Mouse (Mus musculus) testis, adult 2 months (tissue): Measurements from ENCODE around the gene Fndc7.

Experiments used
- CTCF ChIP-seq: fragments of 200-500 bp; IDR thresholded peaks from 2 replicates; pipeline ENCODE4 v1.5.1; 2012; ENCODE audit warnings: low read depth, mild to moderate bottlenecking, inconsistent platforms, low read length, moderate library complexity; ENCODE audit not compliant: control insufficient read depth, insufficient read depth, insufficient replicate concordance
- POLR2A ChIP-seq: fragments of 200-500 bp; IDR thresholded peaks from 2 replicates; pipeline ENCODE4 v1.6.1; 2012; ENCODE audit warnings: low read depth, mild to moderate bottlenecking, inconsistent platforms, low read length, moderate library complexity; ENCODE audit not compliant: control insufficient read depth

DNA sequence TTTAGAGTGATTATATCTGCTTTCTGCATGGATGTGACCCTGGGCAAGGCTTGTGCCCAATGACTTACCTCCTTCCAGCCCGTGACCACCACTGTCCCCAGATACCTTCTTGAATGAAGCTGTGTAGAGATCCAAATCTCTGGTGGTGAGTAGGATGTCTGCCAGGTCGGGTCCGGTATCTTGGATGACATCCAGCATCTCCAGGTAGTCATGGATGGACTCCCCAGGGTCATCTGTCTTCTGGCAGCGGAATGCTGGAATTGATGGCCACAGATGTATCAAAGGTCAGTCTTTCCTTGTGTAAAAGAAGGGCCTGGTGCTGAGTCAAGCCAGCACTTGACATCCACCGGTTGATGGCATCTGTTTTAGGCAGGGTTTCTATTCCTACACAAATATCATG lies 45.3 kb downstream of the Fndc7 start:
- no peak for TF ChIP-seq POLR2A
- no peak for TF ChIP-seq CTCF
